Mouse (Mus musculus) heart, postnatal 4 days (tissue): ENCODE measurements around the gene Lgr5. TPM values are rescaled to one million over a fixed set of nuclear protein-coding genes. Genes with fewer than 3 reads are reported as not detected.

ENCODE experiments used
- DNase-seq: peaks from one replicate; pipeline ENCODE4 v3.0.0; 2021
- total RNA-seq, 2 experiments: library from RNA; stranded (reverse); gene quantifications; 2 replicates each; pipeline ENCODE4 v1.2.3; 2021

Lgr5 gene
- total RNA-seq, 2 experiments from 2014 or later: 0.09 to 0.26 TPM

DNA sequence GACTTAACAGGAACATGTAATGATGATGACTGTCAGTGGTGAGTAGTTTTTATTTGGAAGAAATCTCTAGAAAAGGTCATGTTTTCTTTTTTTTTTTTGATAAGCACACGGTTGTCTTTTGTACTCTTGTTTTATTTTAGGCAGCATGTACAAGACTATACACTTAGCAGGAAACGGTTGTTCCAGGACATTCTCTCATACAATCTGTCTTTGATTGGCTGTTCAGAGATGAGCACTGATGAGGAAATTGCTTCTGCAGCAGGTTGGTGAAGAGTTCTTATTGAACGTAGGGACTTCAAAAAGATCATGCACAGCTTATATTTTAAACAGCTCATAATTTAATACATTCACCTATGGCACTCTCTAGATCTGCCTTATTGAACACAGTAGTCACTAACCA, 173.5 kb downstream of the Lgr5 start:
- no peak for DNase-seq

DNA sequence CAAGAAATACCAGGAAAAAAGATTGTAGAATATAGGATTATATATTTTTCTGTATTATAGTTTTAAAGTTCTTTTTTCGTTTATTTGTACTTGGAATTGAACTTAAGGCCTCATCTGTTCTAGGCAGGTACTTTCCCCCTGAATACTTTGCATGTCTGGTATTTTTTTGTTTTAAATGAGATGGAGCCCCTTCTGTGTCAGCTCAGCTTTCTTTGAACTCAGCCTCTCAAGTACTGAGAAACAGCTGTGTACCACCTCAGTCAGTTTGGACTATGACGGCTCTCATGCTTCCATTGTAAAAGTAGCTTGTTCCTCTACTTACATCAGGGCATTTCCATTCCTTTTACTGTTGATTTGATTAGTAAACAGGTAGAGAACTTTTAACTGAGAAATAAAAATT, 174.1 kb downstream of the Lgr5 start:
- DNase-seq: no peak

- DNase-seq: peak; percentile 67
Measured at GRCm38 (mm10) chr10:115406393-115406792, 181.2 kb downstream of the Lgr5 start.

Other genes with a start within 250 kb of the Lgr5 start
- gene Tmem19, start 225.3 kb downstream of the Lgr5 start, total RNA-seq: 10 to 100 TPM; 17.5 to 17.6 TPM
- 1 to 10 TPM; 4.5 to 6.7 TPM for gene Thap2, start 203.3 kb downstream of the Lgr5 start, total RNA-seq
- 10 to 100 TPM; 23.1 to 23.5 TPM for gene Zfc3h1, start 202.8 kb downstream of the Lgr5 start, total RNA-seq
- gene A930009A15Rik, start 17.8 kb downstream of the Lgr5 start, total RNA-seq: not detected
- 1 to 10 TPM; 2.2 to 2.8 TPM for gene Tspan8, start 229.1 kb upstream of the Lgr5 start, total RNA-seq